Mouse (Mus musculus): ENCODE data around the gene Trappc13. TPM values are rescaled to one million over a fixed set of nuclear protein-coding genes. Genes with fewer than 3 reads are reported as not detected.
"Not testable (repeated sequence)": the region's sequence is repeated elsewhere in the genome, so short reads cannot be mapped to it uniquely, and the experiment has no call there.

Gene Trappc13
- total RNA-seq (2021), result 10 to 100 TPM; 47.6 to 50.2 TPM
- long read RNA-seq, transcript Trappc13-205 (12 exons, 3,538 nt), result major isoform, 21 of 52 reads
- long read RNA-seq, partial matches to known transcripts, result 1 of 52 reads
- long read RNA-seq, other reads (novel, unspliced or antisense), result 28 of 52 reads

- peak; percentile 80 to 86 for DNase-seq (ENCODE audit: low spot score in 2 of 2)
Observed at GRCm38 (mm10) chr13:104177796-104178649, at the start of gene Trappc13. TSS of gene Trappc13 (minus strand) at chr13:104178469.

GRCm38 (mm10) chr13:104227478-104227877 lies 49.2 kb upstream of the Trappc13 start:
- DNase-seq (ENCODE audit: low spot score in 2 of 2), result no peak

GRCm38 (mm10) chr13:104204313-104204712 lies 26.0 kb upstream of the Trappc13 start:
- DNase-seq (ENCODE audit: low spot score in 2 of 2), result no peak

GRCm38 (mm10) chr13:104195891-104196290 lies 17.6 kb upstream of the Trappc13 start:
- not testable (repeated sequence) for DNase-seq (ENCODE audit: low spot score in 2 of 2)

- no peak for DNase-seq (ENCODE audit: low spot score in 2 of 2)
Observed at GRCm38 (mm10) chr13:104187357-104187756, 9.1 kb upstream of the Trappc13 start.

- no peak for DNase-seq (ENCODE audit: low spot score in 2 of 2)
Observed at GRCm38 (mm10) chr13:104179176-104179888, 1.1 kb upstream of the Trappc13 start.

- DNase-seq (ENCODE audit: low spot score in 2 of 2), result peak; percentile 95 to 96
Observed at GRCm38 (mm10) chr13:104178650-104179121, 417 bp upstream of the Trappc13 start, which contains the start of gene Trim23. TSS of gene Trim23 (plus strand) at chr13:104178797.

- DNase-seq (ENCODE audit: low spot score in 2 of 2), result no peak
Observed at GRCm38 (mm10) chr13:104176874-104177273, 1.4 kb downstream of the Trappc13 start.

- DNase-seq (ENCODE audit: low spot score in 2 of 2), result no peak
Observed at GRCm38 (mm10) chr13:104172498-104172897, 5.8 kb downstream of the Trappc13 start.

GRCm38 (mm10) chr13:104171711-104172110 lies 6.6 kb downstream of the Trappc13 start:
- no peak for DNase-seq (ENCODE audit: low spot score in 2 of 2)

GRCm38 (mm10) chr13:104155686-104156085 lies 22.6 kb downstream of the Trappc13 start:
- no peak for DNase-seq (ENCODE audit: low spot score in 2 of 2)

GRCm38 (mm10) chr13:104155106-104155505 lies 23.2 kb downstream of the Trappc13 start:
- DNase-seq (ENCODE audit: low spot score in 2 of 2), result no peak

- DNase-seq (ENCODE audit: low spot score in 2 of 2), result no peak
Observed at GRCm38 (mm10) chr13:104154180-104154579, 24.1 kb downstream of the Trappc13 start.

GRCm38 (mm10) chr13:104145646-104146045 lies 32.6 kb downstream of the Trappc13 start:
- no peak for DNase-seq (ENCODE audit: low spot score in 2 of 2)

- DNase-seq (ENCODE audit: low spot score in 2 of 2), result no peak
Observed at GRCm38 (mm10) chr13:104144871-104145270, 33.4 kb downstream of the Trappc13 start.

- peak; percentile 85 to 89 for DNase-seq (ENCODE audit: low spot score in 2 of 2)
Observed at GRCm38 (mm10) chr13:104139369-104140209, 38.7 kb downstream of the Trappc13 start.

GRCm38 (mm10) chr13:104134510-104135085 lies 43.7 kb downstream of the Trappc13 start:
- DNase-seq (ENCODE audit: low spot score in 2 of 2), result no peak

- DNase-seq (ENCODE audit: low spot score in 2 of 2), result no peak
Observed at GRCm38 (mm10) chr13:104132561-104132960, 45.7 kb downstream of the Trappc13 start.

- DNase-seq (ENCODE audit: low spot score in 2 of 2), result no peak
Observed at GRCm38 (mm10) chr13:104123662-104124381, 54.4 kb downstream of the Trappc13 start.

Data from layer of hippocampus, postnatal 10 days (tissue).